Comparison of ENCODE assay signal across 9 mouse cellular contexts in the genomic region with DNA sequence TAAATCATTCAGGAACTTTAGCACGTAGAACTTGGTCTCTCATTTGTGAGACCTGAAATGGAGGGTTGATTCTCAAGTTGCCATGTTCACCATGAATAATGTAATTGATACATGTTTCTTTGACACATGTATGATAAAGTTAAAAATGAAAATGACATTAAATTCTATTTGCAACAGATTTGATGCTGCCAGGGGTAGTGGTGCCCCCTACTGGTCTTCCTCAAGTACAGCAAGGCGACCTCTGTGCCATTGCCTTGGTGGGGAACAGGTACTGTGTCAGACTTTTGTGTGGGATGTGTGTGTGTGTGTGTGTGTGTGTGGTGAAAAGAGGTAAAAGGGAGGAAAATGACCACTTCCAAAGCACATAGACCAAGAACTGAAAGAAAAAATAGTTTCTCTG. TPM values are rescaled to one million over a fixed set of nuclear protein-coding genes. Genes with fewer than 3 reads are reported as not detected.
A peak's percentile ranks its signal among the peaks of the same experiment; 100 is the strongest.
DNase-seq lines count a peak whose midpoint lies in the region; ATAC-seq and TF ChIP-seq lines count a peak whose summit lies in the region.
"Had no signal": no experiment of that assay in that cellular context is flagged by ENCODE, and none has a peak within 500 bp of the region (broad histone marks: within the 10 kb centered on the region; RNA-seq: fewer than 3 reads in every experiment).

No protein-coding gene starts in this region.

- no peak for ATAC-seq in hindbrain, embryonic 14.5 days (ENCODE audit: low FRiP score)
- no peak for ATAC-seq in hindbrain, embryonic 12.5 days (ENCODE audit: low FRiP score)
- peak; percentile 48; the same call in 1 of the 2 replicates for ATAC-seq in common myeloid progenitor, adult 5-6 weeks (replicated peaks; ENCODE audit: low read depth, poor library complexity, severe bottlenecking)
- ATAC-seq in intestine, embryonic 15.5 days: no peak

- no peaks in the 10 kb centered on the region for H3K27me3 ChIP-seq in hindbrain, embryonic 14.5 days (ENCODE audit: control insufficient read depth, insufficient read depth, low read length)
- H3K27me3 ChIP-seq in hindbrain, embryonic 12.5 days: no peaks in the 10 kb centered on the region
- H3K27me3 ChIP-seq in intestine, embryonic 15.5 days (replicated peaks): no peaks in the 10 kb centered on the region

- H3K9me3 ChIP-seq in hindbrain, embryonic 14.5 days (ENCODE audit: control insufficient read depth, low read length): no peaks in the 10 kb centered on the region
- H3K9me3 ChIP-seq in hindbrain, embryonic 12.5 days (replicated peaks): no peaks in the 10 kb centered on the region
- H3K9me3 ChIP-seq in intestine, embryonic 15.5 days: no peaks in the 10 kb centered on the region
- H3K9me3 ChIP-seq: midbrain, embryonic 12.5 days had no signal

- no peak overlapping the region for H3K27ac ChIP-seq in hindbrain, embryonic 14.5 days
- no peak overlapping the region for H3K27ac ChIP-seq in hindbrain, embryonic 12.5 days
- H3K27ac ChIP-seq in intestine, embryonic 15.5 days: no peak overlapping the region
- H3K27ac ChIP-seq: midbrain, embryonic 12.5 days had no signal

- H3K4me2 ChIP-seq in hindbrain, embryonic 14.5 days (replicated peaks): no peak overlapping the region
- no peak overlapping the region for H3K4me2 ChIP-seq in hindbrain, embryonic 12.5 days (replicated peaks)
- H3K4me2 ChIP-seq in intestine, embryonic 15.5 days (replicated peaks): no peak overlapping the region
- H3K4me2 ChIP-seq: midbrain, embryonic 12.5 days had no signal

- H3K9ac ChIP-seq in hindbrain, embryonic 14.5 days: no peak overlapping the region
- no peak overlapping the region for H3K9ac ChIP-seq in hindbrain, embryonic 12.5 days
- H3K9ac ChIP-seq in intestine, embryonic 15.5 days: no peak overlapping the region
- H3K9ac ChIP-seq: midbrain, embryonic 12.5 days had no signal

- DNase-seq in hindbrain, embryonic 14.5 days (ENCODE audit: low spot score): peak; percentile 51
- peak; percentile 71 for DNase-seq in 416B (ENCODE audit: low read depth)
- DNase-seq in CD8-positive naive resting alpha-beta T cell, adult 2 months (ENCODE audit: low read depth in 2 of 2, low spot score in 2 of 2): peak; percentile 52 to 65
- no peak for DNase-seq in lung, adult 2 months
- DNase-seq in testis, postnatal 10 days (ENCODE audit: low spot score): peak; percentile 64

- peaks cover 20% of the 10 kb centered on the region for H3K36me3 ChIP-seq in hindbrain, embryonic 14.5 days (replicated peaks; ENCODE audit: control insufficient read depth, insufficient read depth)
- peaks cover 21% of the 10 kb centered on the region for H3K36me3 ChIP-seq in hindbrain, embryonic 12.5 days
- H3K36me3 ChIP-seq in intestine, embryonic 15.5 days: peaks cover 3% of the 10 kb centered on the region

- H3K4me3 ChIP-seq in hindbrain, embryonic 14.5 days (replicated peaks; ENCODE audit: low read length): no peak overlapping the region
- no peak overlapping the region for H3K4me3 ChIP-seq in hindbrain, embryonic 12.5 days
- no peak overlapping the region for H3K4me3 ChIP-seq in lung, adult 2 months (replicated peaks; ENCODE audit: extremely low read depth, low read depth, low read length)
- no peak overlapping the region for H3K4me3 ChIP-seq in intestine, embryonic 15.5 days (replicated peaks)
- H3K4me3 ChIP-seq: midbrain, embryonic 12.5 days had no signal

- WGBS in hindbrain, embryonic 14.5 days: 60% methylated on average over 2 of the region's 2 CpGs
- 52% methylated on average over 2 of the region's 2 CpGs for WGBS in hindbrain, embryonic 12.5 days
- WGBS in lung, adult 2 months: 65% methylated on average over 2 of the region's 2 CpGs
- WGBS in intestine, embryonic 15.5 days: 59% methylated on average over 2 of the region's 2 CpGs

- no peak for TF ChIP-seq POLR2A in lung, adult 2 months (IDR thresholded peaks at IDR 0.05; ENCODE audit: borderline replicate concordance, extremely low read depth, low read depth, low read length)

- TF ChIP-seq CTCF in lung, adult 2 months (IDR thresholded peaks at IDR 0.05; ENCODE audit: insufficient read depth, low read length): peak; percentile 86

- H3K4me1 ChIP-seq in hindbrain, embryonic 14.5 days (replicated peaks; ENCODE audit: control insufficient read depth, insufficient read depth, low read length): peaks cover 9% of the 10 kb centered on the region
- H3K4me1 ChIP-seq in hindbrain, embryonic 12.5 days: peaks cover 9% of the 10 kb centered on the region
- 0 out of 2 replicates have a peak, but pooled peaks cover 5% of the 10 kb centered on the region for H3K4me1 ChIP-seq in lung, adult 2 months (ENCODE audit: control insufficient read depth, insufficient read depth, low read length)
- H3K4me1 ChIP-seq in intestine, embryonic 15.5 days (replicated peaks): 0 out of 2 replicates have a peak, but pooled peaks cover 6% of the 10 kb centered on the region

RNA-seq across cellular contexts. Expression of a gene that starts 2.5 kb away (rescaled TPM):
- 50.3 TPM in 2 replicates for polyA plus RNA-seq in hindbrain, embryonic 14.5 days (2014; fragmentation: Nextera tagmentation; extraction: Ambion mirVana)
- 53.1 and 55.5 TPM in 2 replicates for polyA plus RNA-seq in hindbrain, embryonic 12.5 days (2016; fragmentation: Nextera tagmentation; extraction: Ambion mirVana)
- 28.7 and 32.8 TPM in 2 replicates for total RNA-seq in common myeloid progenitor, adult 5-6 weeks (2017)
- polyA plus RNA-seq in lung, adult 2 months (2012; rRNA removed): 26.4 and 31.9 TPM in 2 replicates
- polyA plus RNA-seq in intestine, embryonic 15.5 days (2015; fragmentation: Nextera tagmentation; extraction: Ambion mirVana): 53.0 and 55.1 TPM in 2 replicates

RNA-seq across cellular contexts. Expression of a gene that starts 17.3 kb away (rescaled TPM):
- polyA plus RNA-seq in hindbrain, embryonic 14.5 days (2014; fragmentation: Nextera tagmentation; extraction: Ambion mirVana): 14.8 and 18.2 TPM in 2 replicates
- 14.1 and 14.3 TPM in 2 replicates for polyA plus RNA-seq in hindbrain, embryonic 12.5 days (2016; fragmentation: Nextera tagmentation; extraction: Ambion mirVana)
- 10.3 and 11.4 TPM in 2 replicates for total RNA-seq in common myeloid progenitor, adult 5-6 weeks (2017)
- 1.9 and 2.7 TPM in 2 replicates for polyA plus RNA-seq in lung, adult 2 months (2012; rRNA removed)
- 3.5 and 4.1 TPM in 2 replicates for polyA plus RNA-seq in intestine, embryonic 15.5 days (2015; fragmentation: Nextera tagmentation; extraction: Ambion mirVana)

RNA-seq across cellular contexts. Expression of a gene that starts 57.8 kb away (rescaled TPM):
- polyA plus RNA-seq in hindbrain, embryonic 14.5 days (2014; fragmentation: Nextera tagmentation; extraction: Ambion mirVana): 22.5 and 23.7 TPM in 2 replicates
- 50.3 and 52.4 TPM in 2 replicates for polyA plus RNA-seq in hindbrain, embryonic 12.5 days (2016; fragmentation: Nextera tagmentation; extraction: Ambion mirVana)
- 124 and 128 TPM in 2 replicates for total RNA-seq in common myeloid progenitor, adult 5-6 weeks (2017)
- 91.4 and 120 TPM in 2 replicates for polyA plus RNA-seq in lung, adult 2 months (2012; rRNA removed)
- 42.6 and 44.5 TPM in 2 replicates for polyA plus RNA-seq in intestine, embryonic 15.5 days (2015; fragmentation: Nextera tagmentation; extraction: Ambion mirVana)
